Mouse (Mus musculus): ENCODE measurements around the gene Use1.
A peak's percentile ranks its signal among the peaks of the same experiment; 100 is the strongest.

Gene Use1

GRCm38 (mm10) chr8:71379008-71379407, 12.4 kb downstream of the Use1 start:
- no peak for DNase-seq

- no peak for DNase-seq
These were observed 12.9 kb downstream of the Use1 start for GRCm38 (mm10) chr8:71379512-71380075.

DNA sequence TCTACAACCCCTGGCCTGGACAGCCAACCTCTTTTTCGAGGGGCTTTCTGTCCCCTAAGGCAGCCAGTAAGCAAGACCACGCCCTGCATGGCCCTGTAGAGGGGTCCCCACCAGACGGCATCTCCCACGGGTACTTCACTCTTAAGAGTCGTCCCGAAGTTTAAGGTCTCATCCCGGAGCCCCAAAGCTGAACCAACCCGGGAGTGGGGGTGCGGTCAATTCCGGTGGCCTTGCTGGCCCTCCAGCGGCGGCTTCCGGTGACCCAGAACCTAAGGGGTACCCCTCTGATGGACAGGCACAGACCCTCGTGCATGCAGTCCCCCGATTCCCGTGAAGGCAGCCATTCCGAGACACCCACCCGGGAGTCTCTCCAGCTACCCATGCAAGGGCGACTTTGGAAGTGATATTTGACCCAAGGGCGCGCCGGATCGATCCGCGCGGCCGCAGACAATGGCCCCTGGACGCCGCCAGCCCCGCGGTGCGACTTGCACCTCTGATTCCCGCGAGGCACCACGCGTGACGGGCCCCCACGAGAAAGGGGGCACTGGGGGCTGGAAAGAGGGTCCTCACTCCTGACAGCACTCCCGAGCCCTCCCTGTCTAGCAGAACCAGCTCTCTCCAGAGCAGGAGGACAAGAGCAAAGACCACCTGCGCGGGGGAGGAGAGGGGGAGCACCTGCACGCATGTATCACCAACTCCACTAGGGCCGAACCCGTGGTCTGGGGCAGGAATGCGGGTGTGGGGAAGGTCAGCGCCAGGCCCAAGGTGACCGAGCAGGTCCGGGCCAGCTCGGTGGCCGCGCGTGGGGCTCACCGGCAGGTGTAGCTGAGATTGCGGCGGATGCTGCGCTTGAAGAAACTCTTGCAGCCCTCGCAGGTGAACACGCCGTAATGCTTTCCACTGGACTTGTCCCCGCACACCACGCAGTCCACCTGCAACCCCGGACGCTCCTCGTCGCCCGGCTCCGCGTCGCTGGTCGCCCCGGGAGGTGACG, 13.8 kb downstream of the Use1 start:
- DNase-seq, result no peak

GRCm38 (mm10) chr8:71381421-71381970, 14.8 kb downstream of the Use1 start, which contains the start of gene Nr2f6:
TSS of gene Nr2f6 (minus strand) at chr8:71381960.
- DNase-seq, result peak; percentile 33 to 53

DNA sequence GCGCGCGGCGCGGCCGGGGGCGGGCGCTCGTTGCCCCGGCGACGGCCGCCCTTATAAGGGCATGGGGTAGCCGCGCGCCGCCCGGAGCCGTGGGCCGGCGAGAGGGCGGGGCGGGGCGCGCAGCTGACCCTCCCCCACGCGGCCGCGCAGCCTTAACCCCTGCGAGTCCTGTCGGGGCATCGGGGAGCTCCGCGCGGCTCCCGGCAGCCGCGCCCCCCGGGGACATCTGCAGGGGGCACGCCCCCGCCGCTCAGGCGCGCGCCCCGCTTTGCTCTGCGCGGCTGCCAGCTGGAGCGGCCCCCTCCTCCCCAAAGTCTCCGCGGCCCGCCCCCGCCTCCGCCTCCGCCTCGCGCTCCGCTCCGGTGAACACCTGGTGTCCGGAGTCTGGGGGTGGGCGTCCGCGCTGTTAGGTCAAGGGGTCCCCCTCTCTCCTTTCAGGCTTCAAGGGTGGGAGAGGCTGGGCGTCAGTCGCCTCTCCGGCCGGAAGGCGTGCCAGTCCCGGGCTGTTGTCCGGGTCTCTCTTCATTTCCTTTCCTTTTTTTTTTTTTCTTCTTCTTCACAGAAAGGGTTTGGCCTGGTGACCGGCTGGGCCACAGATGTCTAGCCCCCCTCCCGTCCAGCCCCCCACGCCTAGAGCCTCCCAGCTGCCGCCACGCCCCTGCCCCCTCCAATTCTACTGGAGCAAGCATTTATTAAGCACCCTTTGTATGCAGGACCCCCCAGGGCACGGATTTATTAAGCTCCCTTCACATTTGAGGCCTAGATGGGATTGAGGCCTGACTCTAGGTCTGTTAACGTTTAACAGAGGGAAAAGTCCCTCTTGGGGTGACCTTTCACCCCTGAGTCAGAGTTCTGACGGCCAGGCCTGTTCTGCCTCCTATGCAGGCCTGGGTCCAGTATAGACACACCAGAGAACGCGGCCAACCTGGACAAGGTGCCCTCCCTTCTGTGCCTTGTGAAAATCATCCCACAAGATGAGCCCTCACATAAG, 15.6 kb downstream of the Use1 start:
- peak; percentile 63 to 78 for DNase-seq

GRCm38 (mm10) chr8:71383396-71383795, 16.7 kb downstream of the Use1 start:
- DNase-seq, result no peak

GRCm38 (mm10) chr8:71383860-71384259, 17.2 kb downstream of the Use1 start:
- DNase-seq, result no peak

DNA sequence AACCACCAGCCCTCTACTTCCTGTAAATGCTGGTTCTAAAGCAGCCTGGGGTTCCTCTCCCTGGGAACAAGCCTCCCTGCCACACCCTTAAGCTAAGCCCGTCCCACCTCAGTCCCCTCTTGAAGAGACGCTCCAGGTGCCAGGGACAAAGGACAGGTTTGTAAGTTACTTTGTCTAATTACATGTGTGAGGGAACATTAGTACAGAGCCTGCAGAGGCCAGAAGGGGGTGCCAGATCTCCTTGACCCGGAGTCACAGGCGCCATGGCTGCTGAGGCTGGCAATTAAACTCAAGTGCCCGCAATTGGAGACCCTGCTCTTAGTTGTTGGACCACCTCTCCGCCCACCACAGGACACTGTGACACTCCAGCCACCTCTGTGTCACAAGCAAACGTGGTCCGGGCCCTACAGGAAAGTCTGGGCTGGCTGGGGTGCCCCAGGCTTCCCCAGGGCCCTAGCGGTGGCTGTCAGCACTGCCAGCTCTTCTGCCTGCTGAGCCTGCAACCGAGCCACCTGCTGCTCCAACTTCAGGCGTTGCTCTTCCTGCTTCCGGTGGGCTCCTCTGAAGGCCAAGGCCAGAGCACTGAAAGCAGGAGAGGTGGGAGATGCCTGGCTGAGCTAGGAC, 18.7 kb downstream of the Use1 start:
- no peak for DNase-seq

GRCm38 (mm10) chr8:71388267-71388666, 21.6 kb downstream of the Use1 start:
- DNase-seq, result no peak

DNA sequence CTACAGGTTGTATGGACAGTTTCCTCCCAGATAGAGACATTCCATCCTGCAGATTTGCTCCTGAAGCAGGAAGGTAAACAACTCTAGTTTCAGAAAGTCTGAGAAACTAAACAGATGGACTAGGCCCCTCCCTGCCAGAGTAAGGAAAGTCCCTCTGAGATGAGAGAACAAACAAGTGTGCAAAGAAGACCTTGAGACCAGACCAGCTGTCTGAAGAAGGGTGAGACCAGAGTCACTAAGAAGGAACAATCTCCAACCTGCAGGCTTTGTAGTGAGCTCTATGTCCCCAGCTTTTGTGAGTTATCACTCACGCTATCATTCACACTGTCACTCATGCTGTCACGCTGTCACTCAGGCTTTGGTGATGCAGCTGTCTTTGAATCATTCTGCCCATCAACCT, 25.0 kb downstream of the Use1 start:
- peak in 1 of 2 experiments; percentile 0 for DNase-seq

DNA sequence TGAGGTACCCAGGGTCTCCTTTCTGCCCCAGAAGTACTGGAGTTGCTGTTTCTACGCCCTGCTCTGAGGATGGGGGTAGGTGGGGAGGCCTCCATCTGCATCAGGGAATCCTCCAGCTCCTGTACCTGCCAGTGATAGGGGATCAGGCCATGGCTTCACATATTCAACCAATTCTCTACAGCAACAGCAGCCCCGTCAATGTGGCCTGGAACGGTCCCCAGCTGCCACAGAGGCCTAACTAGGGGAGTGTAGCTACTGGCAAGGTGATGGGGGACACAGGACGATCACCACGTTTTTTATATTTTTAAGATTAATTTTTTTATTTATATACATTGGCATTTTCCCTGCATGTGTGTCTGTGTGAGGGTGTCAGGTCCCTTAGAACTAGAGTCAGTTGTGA, 25.7 kb downstream of the Use1 start:
- DNase-seq, result no peak

DNA sequence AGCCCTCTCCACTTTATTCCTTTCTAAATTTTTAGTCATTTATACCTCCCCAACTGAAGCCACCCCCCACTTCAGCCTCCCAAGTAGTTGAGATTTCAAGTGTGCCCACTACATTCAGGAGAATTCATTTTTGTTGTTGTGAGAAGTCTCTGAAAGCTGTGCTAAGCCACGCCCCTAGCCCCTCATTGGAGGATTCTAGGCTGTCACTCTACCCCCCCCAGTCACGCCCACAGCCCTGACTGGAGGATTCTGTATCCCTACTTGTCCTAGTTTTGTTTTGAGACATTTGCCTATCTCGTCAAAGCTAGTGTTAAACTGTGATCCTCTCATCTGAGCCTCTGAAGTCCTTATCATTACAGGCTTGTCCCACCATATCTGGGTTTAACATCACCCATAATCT, 26.2 kb downstream of the Use1 start:
- no peak for DNase-seq

- DNase-seq, result no peak
These were observed 27.8 kb downstream of the Use1 start for GRCm38 (mm10) chr8:71394481-71394880.

GRCm38 (mm10) chr8:71395071-71395470, 28.4 kb downstream of the Use1 start:
- DNase-seq, result no peak

DNA sequence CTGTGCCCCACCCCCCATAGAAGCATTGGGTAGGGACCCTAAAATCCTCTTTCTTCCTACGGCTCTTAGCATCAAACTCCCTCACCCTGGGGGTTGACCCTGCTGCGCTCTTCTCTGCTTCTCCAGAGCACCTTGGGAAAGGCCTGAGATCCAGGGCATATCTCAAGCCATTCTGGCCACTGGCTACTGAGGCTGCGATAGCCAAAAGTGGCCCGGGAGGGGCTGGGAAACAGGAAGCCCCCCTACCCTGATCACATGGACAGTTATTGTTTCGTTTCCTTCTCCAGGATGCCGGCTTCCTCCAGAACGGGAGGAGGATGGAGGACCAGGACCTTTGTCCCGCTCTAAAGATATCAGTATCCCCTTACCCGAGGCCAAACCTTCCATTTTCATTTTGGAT, 29.0 kb downstream of the Use1 start, which contains the start of gene Ushbp1:
TSS of gene Ushbp1 (minus strand) at position 174 of the 400 bp plus-strand sequence.
- no peak for DNase-seq

- peak; percentile 84 to 89 for DNase-seq
These were observed 30.1 kb downstream of the Use1 start, which contains the start of gene Babam1 for GRCm38 (mm10) chr8:71396639-71397305. TSS of gene Babam1 (plus strand) at chr8:71396861.

GRCm38 (mm10) chr8:71397701-71398100, 31.1 kb downstream of the Use1 start:
- no peak for DNase-seq

DNA sequence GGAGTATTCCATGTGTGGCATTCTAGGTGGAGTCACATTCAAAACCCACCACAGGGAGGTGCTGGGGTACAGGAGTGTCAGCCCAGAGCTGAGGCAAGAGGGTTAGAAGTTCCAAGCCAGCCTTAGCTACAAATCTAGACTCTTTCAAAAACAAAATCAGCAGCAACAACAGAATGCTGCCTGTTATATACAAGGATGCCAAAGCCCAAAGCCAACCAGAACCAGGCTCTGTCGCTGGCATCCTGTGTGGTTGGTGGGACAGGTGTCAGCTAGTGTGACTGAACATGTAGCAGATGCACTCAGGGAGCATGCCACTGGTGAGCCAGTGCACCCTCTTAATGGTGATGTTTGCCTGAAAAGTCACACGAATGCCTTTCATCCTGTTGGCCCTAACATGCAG, 34.2 kb downstream of the Use1 start:
- peak in 1 of 2 experiments; percentile 0 for DNase-seq

GRCm38 (mm10) chr8:71401454-71401853, 34.8 kb downstream of the Use1 start:
- peak in 1 of 2 experiments; percentile 0 for DNase-seq

- no peak for DNase-seq
These were observed 35.9 kb downstream of the Use1 start for GRCm38 (mm10) chr8:71402446-71402964.

All from thymus, postnatal 36 days (tissue).